Mouse (Mus musculus) kidney, postnatal 14 days (tissue): ENCODE results near the gene Zbed4.
A peak's percentile ranks its signal among the peaks of the same experiment; 100 is the strongest.
"Not testable (repeated sequence)": the region's sequence is repeated elsewhere in the genome, so short reads cannot be mapped to it uniquely, and the experiment has no call there.

ENCODE experiments used
- DNase-seq: peaks from one replicate; pipeline ENCODE4 v3.0.0; 2022; ENCODE audit warnings: mixed read lengths

Gene Zbed4

GRCm38 (mm10) chr15:88813873-88814272, 62.4 kb downstream of the Zbed4 start:
- not testable (repeated sequence) for DNase-seq

- no peak for DNase-seq
These were observed 63.1 kb downstream of the Zbed4 start for GRCm38 (mm10) chr15:88814411-88815047.

GRCm38 (mm10) chr15:88815196-88815700, 63.8 kb downstream of the Zbed4 start:
- DNase-seq, result no peak

GRCm38 (mm10) chr15:88819026-88819905, 67.8 kb downstream of the Zbed4 start, which contains the start of the genes Alg12 and Creld2:
Gene Alg12, minus strand, starts transcription at chr15:88819318.
Gene Creld2, plus strand, starts transcription at chr15:88819646.
- peak; percentile 100 for DNase-seq

- DNase-seq, result no peak
These were observed 68.4 kb downstream of the Zbed4 start for GRCm38 (mm10) chr15:88819906-88820303.

GRCm38 (mm10) chr15:88821403-88821802, 69.9 kb downstream of the Zbed4 start:
- DNase-seq, result no peak

GRCm38 (mm10) chr15:88822513-88822912, 71.1 kb downstream of the Zbed4 start:
- no peak for DNase-seq

- no peak for DNase-seq
These were observed 71.9 kb downstream of the Zbed4 start for GRCm38 (mm10) chr15:88823376-88823775.

- no peak for DNase-seq
These were observed 76.0 kb downstream of the Zbed4 start for GRCm38 (mm10) chr15:88827466-88827865.

- DNase-seq, result peak; percentile 88
These were observed 76.7 kb downstream of the Zbed4 start for GRCm38 (mm10) chr15:88827991-88828799.

- peak; percentile 94 for DNase-seq
These were observed 77.6 kb downstream of the Zbed4 start for GRCm38 (mm10) chr15:88828800-88829705.

GRCm38 (mm10) chr15:88829791-88830440, 78.5 kb downstream of the Zbed4 start:
- peak; percentile 79 for DNase-seq

- DNase-seq, result peak; percentile 54
These were observed 79.2 kb downstream of the Zbed4 start for GRCm38 (mm10) chr15:88830696-88831095.

- DNase-seq, result peak; percentile 96
These were observed 80.0 kb downstream of the Zbed4 start for GRCm38 (mm10) chr15:88831482-88831881.

GRCm38 (mm10) chr15:88832536-88832935, 81.1 kb downstream of the Zbed4 start:
- peak; percentile 56 for DNase-seq
